Mouse (Mus musculus) spleen, adult 2 months (tissue): ENCODE measurements around the gene Gm21992. TPM values are rescaled to one million over a fixed set of nuclear protein-coding genes. Genes with fewer than 3 reads are reported as not detected.

ENCODE experiments used
- DNase-seq, 2 experiments: peaks; one replicate each; pipeline versions ENCODE4 v3.0.0 to v3.0.0-alpha.2; 2012 to 2021; ENCODE audit warnings: low spot score in 2 of 2, low read depth in 1 of 2
- H3K27ac ChIP-seq: fragments of 200-500 bp; 2 replicates; pipeline ENCODE4 v1.5.1; 2012; ENCODE audit warnings: low read length, inconsistent platforms; ENCODE audit not compliant: insufficient read depth
- H3K27me3 ChIP-seq: fragments of 200-500 bp; 2 replicates; pipeline ENCODE4 v1.6.1; 2012; ENCODE audit warnings: mild to moderate bottlenecking, moderate library complexity, low read length, inconsistent platforms; ENCODE audit not compliant: control insufficient read depth, insufficient read depth
- H3K36me3 ChIP-seq: fragments of 200-500 bp; 2 replicates; pipeline ENCODE4 v1.6.1; 2012; ENCODE audit warnings: mild to moderate bottlenecking, low read length, inconsistent platforms; ENCODE audit not compliant: control insufficient read depth, insufficient read depth
- H3K4me1 ChIP-seq: fragments of 200-500 bp; 2 replicates; pipeline ENCODE4 v1.6.1; 2011; ENCODE audit warnings: inconsistent platforms; ENCODE audit not compliant: control insufficient read depth, insufficient read depth, insufficient read length
- H3K4me3 ChIP-seq: fragments of 200-500 bp; 2 replicates; pipeline ENCODE4 v1.5.1; 2011; ENCODE audit warnings: mild to moderate bottlenecking, inconsistent platforms; ENCODE audit not compliant: insufficient read depth, insufficient read length; ENCODE audit errors: extremely low read depth
- CTCF ChIP-seq: fragments of 200-500 bp; IDR thresholded peaks from 2 replicates; pipeline ENCODE4 v1.5.1; 2011; ENCODE audit warnings: mild to moderate bottlenecking, inconsistent platforms; ENCODE audit not compliant: insufficient read depth, insufficient read length, insufficient replicate concordance; ENCODE audit errors: extremely low read depth
- POLR2A ChIP-seq: fragments of 200-500 bp; IDR thresholded peaks from 2 replicates; pipeline ENCODE4 v1.6.1; 2011; ENCODE audit warnings: low read depth, low read length, inconsistent platforms
- WGBS: fragments of 180-500 bp; shearing (Covaris S2); methylation state at CpG from one replicate; pipeline ENCODE4 v1.1.7; 2018; 5-methylcytosine and 5-hydroxymethylcytosine counted together
- polyA plus RNA-seq: library from polyadenylated mRNA; depleted of rRNA; stranded (reverse); fragments of >200 nt; gene quantifications from 2 replicates; pipeline ENCODE4 v1.2.3, GENCODE M21; 2012

The Gm21992 gene
- polyA plus RNA-seq, 1 experiment = 15.0 TPM

DNA sequence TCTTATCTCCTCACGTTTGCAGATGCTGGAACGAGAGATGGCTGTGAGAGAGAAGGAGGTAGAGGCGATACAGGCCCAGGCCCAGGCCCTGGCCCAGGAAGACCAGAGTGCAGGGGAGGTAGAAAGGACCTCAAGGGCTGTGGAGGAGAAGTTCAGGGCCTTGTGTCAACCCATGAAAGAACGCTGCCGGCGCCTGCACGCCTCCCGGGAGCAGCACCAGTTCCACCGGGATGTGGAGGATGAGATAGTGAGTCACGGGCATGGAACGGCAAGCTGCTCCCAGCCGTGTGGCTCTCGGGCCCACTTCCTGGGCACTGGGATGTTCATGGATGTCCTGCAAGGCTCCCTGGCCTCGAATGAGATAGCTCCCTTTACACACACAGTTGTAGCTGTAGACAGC lies 67.4 kb downstream of the Gm21992 start:
- DNase-seq = no peak
- no peaks in the 10 kb centered on the region for H3K4me1 ChIP-seq
- H3K27ac ChIP-seq = no peak overlapping the region
- H3K27me3 ChIP-seq = no peaks in the 10 kb centered on the region
- H3K4me3 ChIP-seq = no peak overlapping the region
- 81% methylated on average over 14 of the region's 14 CpGs for WGBS
- no peaks in the 10 kb centered on the region for H3K36me3 ChIP-seq
- TF ChIP-seq CTCF = no peak
- TF ChIP-seq POLR2A = no peak

DNA sequence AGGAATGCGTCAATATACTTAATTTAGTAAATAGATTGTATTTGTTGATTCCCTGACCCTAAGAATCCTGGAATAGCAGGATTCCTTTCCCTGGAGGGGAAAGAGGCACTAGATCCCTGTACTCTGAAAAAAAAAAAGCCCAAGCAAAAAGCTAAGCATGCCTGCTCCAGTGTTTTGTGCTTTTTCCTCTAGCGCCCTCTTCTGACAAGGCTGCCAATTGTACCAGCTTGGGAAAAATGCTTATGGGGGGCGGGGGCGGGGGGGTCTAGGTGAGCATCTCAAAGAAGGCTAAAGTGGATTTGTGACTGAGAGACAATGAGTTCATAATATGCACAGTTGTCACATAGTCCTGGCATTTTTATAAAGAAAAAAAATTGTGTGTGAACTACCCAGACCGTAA lies 67.9 kb downstream of the Gm21992 start:
- no peaks in the 10 kb centered on the region for H3K4me1 ChIP-seq
- no peak overlapping the region for H3K4me3 ChIP-seq
- 41% methylated on average over 5 of the region's 5 CpGs for WGBS
- no peaks in the 10 kb centered on the region for H3K36me3 ChIP-seq
- no peak for DNase-seq
- TF ChIP-seq POLR2A (no peak), CTCF (no peak)
- H3K27me3 ChIP-seq = no peaks in the 10 kb centered on the region
- H3K27ac ChIP-seq = no peak overlapping the region

DNA sequence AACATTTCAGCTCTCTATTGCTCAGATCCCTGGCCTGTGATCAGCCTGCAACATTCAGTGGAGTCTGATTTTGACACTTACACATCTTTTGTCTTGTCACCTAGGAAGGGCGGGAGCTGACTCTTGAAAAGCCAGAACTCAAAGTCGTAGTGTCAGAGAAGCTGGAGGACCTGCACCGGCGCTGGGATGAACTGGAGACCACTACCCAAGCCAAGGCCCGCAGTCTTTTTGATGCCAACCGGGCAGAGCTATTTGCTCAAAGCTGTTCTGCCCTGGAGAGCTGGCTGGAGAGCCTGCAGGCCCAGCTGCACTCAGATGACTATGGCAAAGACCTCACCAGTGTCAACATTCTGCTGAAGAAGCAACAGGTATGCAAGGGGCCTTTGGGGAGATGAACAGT lies 69.2 kb downstream of the Gm21992 start:
- no peak for DNase-seq
- Histone ChIP-seq H3K4me3 (no peak overlapping the region), H3K27me3 (no peaks in the 10 kb centered on the region), H3K27ac (no peak overlapping the region), H3K36me3 (no peaks in the 10 kb centered on the region), H3K4me1 (no peaks in the 10 kb centered on the region)
- no peak for TF ChIP-seq POLR2A
- no peak for TF ChIP-seq CTCF
- 89% methylated on average over 6 of the region's 6 CpGs for WGBS

DNA sequence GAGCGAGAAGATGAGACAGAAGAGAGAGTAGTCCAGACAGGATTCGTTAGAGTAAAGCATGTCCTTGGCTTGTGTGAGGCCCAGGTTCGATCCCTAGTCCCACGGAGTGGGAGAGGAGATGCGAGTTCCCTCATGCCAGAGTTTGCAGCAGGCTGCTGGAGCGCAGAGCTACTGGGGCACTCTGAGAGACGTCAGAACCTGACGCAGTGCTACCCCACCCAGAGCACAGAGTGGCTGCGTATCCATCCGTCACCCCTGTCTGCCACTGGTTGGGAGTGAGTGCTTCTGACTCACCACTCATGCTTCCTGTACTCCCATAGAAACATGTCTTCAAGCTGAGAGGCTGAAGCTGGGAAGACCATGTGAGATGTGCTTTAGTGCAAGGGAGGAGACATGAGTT lies 69.9 kb downstream of the Gm21992 start:
- no peaks in the 10 kb centered on the region for H3K36me3 ChIP-seq
- 88% methylated on average over 10 of the region's 10 CpGs for WGBS
- H3K4me1 ChIP-seq = no peaks in the 10 kb centered on the region
- no peak for TF ChIP-seq POLR2A
- no peak for DNase-seq
- no peaks in the 10 kb centered on the region for H3K27me3 ChIP-seq
- H3K27ac ChIP-seq = no peak overlapping the region
- H3K4me3 ChIP-seq = no peak overlapping the region

DNA sequence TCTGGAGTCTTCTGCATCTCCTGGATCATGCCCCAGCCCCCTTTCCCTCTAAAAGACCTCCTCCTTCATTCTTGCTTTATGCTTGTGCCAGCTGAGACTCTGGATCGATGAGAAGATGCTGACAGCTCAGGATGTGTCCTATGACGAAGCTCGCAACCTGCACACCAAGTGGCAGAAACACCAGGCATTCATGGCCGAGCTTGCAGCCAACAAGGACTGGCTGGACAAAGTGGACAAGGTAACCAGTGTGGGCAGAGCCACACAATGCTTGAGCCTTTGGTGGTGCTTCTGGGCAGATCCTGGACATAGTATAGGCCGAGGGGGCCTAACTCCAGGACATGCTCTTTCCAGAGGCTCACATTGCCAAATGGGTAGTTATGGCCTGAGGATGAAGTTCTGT lies 71.7 kb downstream of the Gm21992 start:
- WGBS = 90% methylated on average over 5 of the region's 5 CpGs
- TF ChIP-seq POLR2A (no peak), CTCF (no peak)
- DNase-seq = no peak
- Histone ChIP-seq H3K27me3 (no peaks in the 10 kb centered on the region), H3K4me3 (no peak overlapping the region), H3K27ac (no peak overlapping the region), H3K4me1 (no peaks in the 10 kb centered on the region), H3K36me3 (no peaks in the 10 kb centered on the region)

DNA sequence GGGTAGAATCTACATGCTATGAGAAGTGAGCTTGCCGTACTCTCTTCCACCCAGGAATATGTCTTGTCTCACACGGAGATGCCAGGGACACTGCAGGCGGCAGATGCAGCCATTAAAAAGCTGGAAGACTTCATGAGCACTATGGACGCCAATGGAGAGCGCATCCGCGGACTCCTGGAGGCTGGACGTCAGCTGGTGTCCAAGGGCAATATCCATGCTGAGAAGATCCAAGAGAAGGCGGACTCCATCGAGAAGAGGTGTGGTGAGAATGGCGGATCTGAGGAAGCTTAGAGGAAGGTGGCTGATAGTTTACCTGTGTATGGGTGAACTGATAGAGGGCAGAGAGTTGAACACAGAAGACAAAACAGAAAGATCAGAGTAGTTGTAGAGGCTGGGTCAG lies 72.4 kb downstream of the Gm21992 start:
- Histone ChIP-seq H3K27me3 (no peaks in the 10 kb centered on the region), H3K27ac (no peak overlapping the region), H3K4me3 (no peak overlapping the region), H3K36me3 (no peaks in the 10 kb centered on the region), H3K4me1 (no peaks in the 10 kb centered on the region)
- 97% methylated on average over 11 of the region's 11 CpGs for WGBS
- DNase-seq = no peak
- TF ChIP-seq POLR2A = no peak
- TF ChIP-seq CTCF = no peak

DNA sequence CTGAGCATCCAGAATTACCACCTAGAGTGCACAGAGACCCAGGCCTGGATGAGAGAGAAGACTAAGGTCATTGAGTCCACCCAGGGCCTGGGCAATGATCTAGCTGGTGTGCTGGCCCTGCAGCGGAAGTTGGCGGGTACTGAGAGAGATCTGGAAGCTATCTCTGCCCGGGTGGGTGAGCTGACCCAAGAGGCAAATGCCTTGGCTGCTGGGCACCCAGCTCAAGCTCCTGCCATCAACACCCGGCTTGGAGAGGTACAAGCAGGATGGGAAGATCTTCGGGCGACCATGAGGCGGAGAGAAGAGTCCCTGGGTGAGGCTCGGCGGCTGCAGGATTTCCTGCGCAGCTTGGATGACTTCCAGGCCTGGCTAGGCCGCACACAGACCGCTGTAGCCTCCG lies 73.5 kb downstream of the Gm21992 start:
- no peak overlapping the region for H3K27ac ChIP-seq
- no peak overlapping the region for H3K4me3 ChIP-seq
- no peaks in the 10 kb centered on the region for H3K27me3 ChIP-seq
- TF ChIP-seq POLR2A = no peak
- no peak for TF ChIP-seq CTCF
- no peaks in the 10 kb centered on the region for H3K36me3 ChIP-seq
- 72% methylated on average over 13 of the region's 13 CpGs for WGBS
- DNase-seq = no peak
- no peaks in the 10 kb centered on the region for H3K4me1 ChIP-seq
